Mouse (Mus musculus): ENCODE results near the gene Olfr159. TPM values are rescaled to one million over a fixed set of nuclear protein-coding genes. Genes with fewer than 3 reads are reported as not detected.
"Not testable (repeated sequence)": the region's sequence is repeated elsewhere in the genome, so short reads cannot be mapped to it uniquely, and the experiment has no call there.

Gene Olfr159
- not detected for total RNA-seq (2021)
- long read RNA-seq, experiment 1, result 0 reads
- long read RNA-seq, experiment 2, result 0 reads

GRCm38 (mm10) chr4:43770909-43771308 is at the start of gene Olfr159:
Gene Olfr159 (minus strand): TSS chr4:43771009.
- DNase-seq, result no peak

- no peak for DNase-seq
Measured at GRCm38 (mm10) chr4:43798936-43799335, 28.1 kb upstream of the Olfr159 start.

GRCm38 (mm10) chr4:43795844-43796243 is 25.0 kb upstream of the Olfr159 start:
- not testable (repeated sequence) for DNase-seq

GRCm38 (mm10) chr4:43795296-43795695 is 24.5 kb upstream of the Olfr159 start:
- no peak for DNase-seq

GRCm38 (mm10) chr4:43772304-43772703 is 1.5 kb upstream of the Olfr159 start:
- DNase-seq, result no peak

GRCm38 (mm10) chr4:43771626-43772025 is 817 bp upstream of the Olfr159 start:
- no peak for DNase-seq

GRCm38 (mm10) chr4:43769374-43769773 is 1.4 kb downstream of the Olfr159 start:
- no peak for DNase-seq

- no peak for DNase-seq
Measured at GRCm38 (mm10) chr4:43768341-43768740, 2.5 kb downstream of the Olfr159 start.

GRCm38 (mm10) chr4:43763410-43763809 is 7.4 kb downstream of the Olfr159 start:
- DNase-seq, result no peak

- DNase-seq, result no peak
Measured at GRCm38 (mm10) chr4:43761336-43761735, 9.5 kb downstream of the Olfr159 start.

GRCm38 (mm10) chr4:43760460-43760859 is 10.3 kb downstream of the Olfr159 start:
- DNase-seq, result no peak

- peak; percentile 32 for DNase-seq
Measured at GRCm38 (mm10) chr4:43759571-43760418, 11.0 kb downstream of the Olfr159 start.

GRCm38 (mm10) chr4:43757213-43757612 is 13.6 kb downstream of the Olfr159 start:
- no peak for DNase-seq

- no peak for DNase-seq
Measured at GRCm38 (mm10) chr4:43745187-43745586, 25.6 kb downstream of the Olfr159 start.

GRCm38 (mm10) chr4:43743099-43743498 is 27.7 kb downstream of the Olfr159 start:
- DNase-seq, result no peak

GRCm38 (mm10) chr4:43742637-43743036 is 28.2 kb downstream of the Olfr159 start:
- DNase-seq, result no peak

GRCm38 (mm10) chr4:43741526-43741925 is 29.3 kb downstream of the Olfr159 start:
- DNase-seq, result no peak

- DNase-seq, result no peak
Measured at GRCm38 (mm10) chr4:43738989-43739674, 31.7 kb downstream of the Olfr159 start.

- DNase-seq, result peak; percentile 2
Measured at GRCm38 (mm10) chr4:43737144-43737543, 33.7 kb downstream of the Olfr159 start.

GRCm38 (mm10) chr4:43733186-43733585 is 37.6 kb downstream of the Olfr159 start:
- peak; percentile 59 for DNase-seq

GRCm38 (mm10) chr4:43732171-43732570 is 38.6 kb downstream of the Olfr159 start:
- no peak for DNase-seq

- no peak for DNase-seq
Measured at GRCm38 (mm10) chr4:43730750-43731297, 40.0 kb downstream of the Olfr159 start.

All from gastrocnemius, postnatal 25 days (tissue).